Mouse (Mus musculus): ENCODE results near the gene Sstr5.

Sstr5 gene

DNA sequence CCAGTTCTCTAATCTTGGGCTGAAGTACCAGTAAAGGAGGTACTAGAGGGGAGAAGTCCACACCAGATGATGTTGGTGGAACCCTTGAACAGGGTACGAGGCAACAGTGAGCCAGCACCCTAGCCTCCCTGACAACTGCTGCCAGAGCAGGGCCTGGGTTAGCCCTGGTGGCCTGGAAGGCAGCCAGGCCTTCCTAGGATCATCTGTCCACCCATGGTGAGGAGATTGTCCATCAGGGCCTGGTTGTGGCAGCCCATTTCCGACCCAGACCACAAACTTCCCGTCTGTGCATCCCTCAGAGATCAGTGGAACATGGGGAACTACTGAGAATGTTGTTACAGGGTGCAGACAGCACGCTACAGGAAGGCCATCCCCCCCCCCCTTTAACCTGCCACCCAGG is 5.5 kb upstream of the Sstr5 start:
- no peak for TF ChIP-seq GATA4 (IDR thresholded peaks at IDR 0.05; ENCODE audit: insufficient replicate concordance, low read length)

DNA sequence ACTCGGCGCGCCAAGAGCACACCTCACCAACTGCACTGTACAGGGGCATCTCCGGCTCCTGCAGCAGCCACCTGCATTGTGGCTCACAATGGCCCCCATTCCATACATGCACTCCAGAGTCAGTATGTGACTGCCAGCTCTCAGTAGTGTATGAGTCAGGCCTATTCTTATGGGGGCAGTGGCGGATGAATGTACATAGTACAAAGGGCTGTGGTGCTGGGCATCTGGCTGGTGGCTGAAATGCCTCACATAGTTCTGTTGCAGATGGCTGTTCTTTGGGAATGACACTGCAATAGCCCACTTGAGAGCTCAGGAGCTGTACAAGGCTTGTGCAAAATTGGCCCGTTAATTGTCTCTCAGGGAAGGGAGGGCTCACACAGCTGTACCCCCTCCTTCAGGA is 15.0 kb downstream of the Sstr5 start:
- no peak for TF ChIP-seq GATA4 (IDR thresholded peaks at IDR 0.05; ENCODE audit: insufficient replicate concordance, low read length)

DNA sequence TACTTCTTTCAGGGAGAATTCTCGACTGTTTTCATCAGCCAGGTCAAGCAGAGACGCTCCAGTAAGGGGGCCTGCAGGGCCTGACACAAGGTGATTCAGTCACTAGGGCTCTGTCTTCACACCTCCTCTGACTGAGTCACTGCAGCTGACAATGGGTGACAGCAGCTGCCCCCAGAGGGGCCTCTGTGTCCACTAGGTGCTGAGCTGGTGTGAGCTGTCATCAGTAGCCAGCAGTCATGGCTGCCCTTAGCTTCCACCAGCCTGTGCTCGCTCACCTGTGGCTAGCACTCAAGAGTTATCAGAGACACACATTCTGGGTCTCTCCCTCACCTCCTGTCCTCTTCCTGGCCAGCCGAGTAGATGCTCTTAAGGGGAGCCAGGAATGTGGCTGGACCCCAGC is 16.3 kb downstream of the Sstr5 start:
- no peak for TF ChIP-seq GATA4 (IDR thresholded peaks at IDR 0.05; ENCODE audit: insufficient replicate concordance, low read length)

DNA sequence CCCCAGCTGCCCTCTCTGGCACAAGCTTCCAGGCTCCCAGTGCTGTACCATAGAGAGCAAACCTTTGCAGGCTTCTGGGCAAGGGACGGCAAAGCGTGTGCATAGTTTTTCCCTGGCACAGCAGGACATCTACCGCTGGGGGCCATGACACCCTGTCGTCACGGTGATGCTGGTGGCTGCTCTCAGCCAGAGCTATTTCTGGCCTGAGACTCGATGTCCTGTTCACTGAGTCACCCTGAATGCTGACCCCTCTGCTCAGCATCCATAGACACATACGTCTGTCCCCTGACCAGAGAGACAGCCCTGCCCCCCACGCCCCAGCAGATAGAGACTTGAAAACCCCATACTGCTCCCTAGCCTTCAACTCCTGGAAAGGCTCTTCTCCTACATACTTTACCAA is 16.9 kb downstream of the Sstr5 start:
- no peak for TF ChIP-seq GATA4 (IDR thresholded peaks at IDR 0.05; ENCODE audit: insufficient replicate concordance, low read length)

DNA sequence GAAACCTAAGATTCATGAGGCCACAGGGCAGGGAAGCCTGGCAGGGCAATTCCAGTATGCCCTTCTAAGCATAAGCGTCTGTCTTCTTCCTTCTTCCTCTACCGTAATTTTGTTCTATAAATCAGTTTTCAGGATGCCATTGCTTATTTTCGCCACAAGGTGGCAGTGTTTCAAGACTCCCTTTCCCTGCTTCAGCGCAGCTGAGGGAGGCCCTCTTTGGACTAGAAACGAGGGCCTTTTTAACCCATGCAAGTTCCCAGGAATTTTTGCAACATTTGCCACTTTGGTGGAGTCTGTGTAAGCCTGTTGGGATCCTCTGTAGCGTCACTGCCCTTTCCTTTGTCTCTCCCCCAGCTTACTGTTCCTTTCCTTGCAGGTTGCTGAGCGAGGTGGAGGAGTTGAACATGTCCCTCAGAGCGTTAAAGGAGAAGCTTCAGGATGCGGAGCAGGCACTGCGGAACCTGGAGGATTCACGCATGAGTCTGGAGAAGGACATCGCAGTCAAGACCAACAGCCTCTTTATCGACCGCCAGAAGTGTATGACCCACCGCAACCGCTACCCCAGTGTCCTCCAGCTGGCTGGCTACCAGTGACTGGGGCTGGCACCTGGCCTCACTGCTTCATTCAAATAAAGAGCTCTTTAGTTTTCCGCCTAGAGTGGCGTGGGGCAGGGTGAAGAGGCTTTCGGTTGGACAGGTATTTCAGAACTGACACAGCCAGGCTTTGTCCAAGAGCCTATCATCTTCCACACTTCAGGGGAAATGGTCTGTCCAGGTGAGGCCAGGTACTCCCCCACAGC is 20.9 kb downstream of the Sstr5 start:
- TF ChIP-seq GATA4 (IDR thresholded peaks at IDR 0.05; ENCODE audit: insufficient replicate concordance, low read length), result no peak

DNA sequence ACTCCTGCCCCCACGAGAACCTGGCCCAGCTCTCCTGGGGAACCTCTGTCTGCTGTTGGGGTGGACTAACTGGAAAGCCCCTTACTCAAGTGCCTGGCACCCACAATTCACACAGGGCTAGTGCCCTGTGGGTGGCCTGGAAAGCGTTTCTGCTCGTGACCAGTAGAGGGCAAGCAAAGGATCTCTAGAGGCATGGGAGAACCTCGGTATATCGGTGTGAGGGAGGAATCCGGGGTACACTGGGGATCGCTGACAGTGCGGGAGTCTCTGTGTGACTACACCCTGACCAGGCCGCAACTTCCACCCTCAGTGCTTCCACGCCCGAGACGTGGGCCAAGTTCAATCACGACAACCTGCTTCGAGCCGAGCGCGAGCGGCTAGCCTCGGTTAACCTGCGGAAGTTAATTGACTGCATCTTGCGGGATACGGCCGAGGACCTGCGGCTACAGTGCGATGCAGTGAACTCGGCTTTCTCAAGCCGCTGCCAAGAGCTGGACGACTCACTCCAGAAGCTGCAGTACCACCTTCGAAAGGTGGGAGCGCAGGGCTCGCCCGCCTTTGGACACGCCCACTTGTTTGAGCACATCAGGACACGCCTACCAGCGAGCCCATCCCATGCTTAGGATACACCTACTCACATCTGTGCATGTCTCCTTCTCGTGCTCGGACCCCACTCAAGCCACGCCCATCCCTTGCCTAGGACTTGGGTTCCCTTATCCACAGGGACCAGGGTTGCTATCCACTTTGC is 22.6 kb downstream of the Sstr5 start:
- TF ChIP-seq GATA4 (IDR thresholded peaks at IDR 0.05; ENCODE audit: insufficient replicate concordance, low read length), result no peak

DNA sequence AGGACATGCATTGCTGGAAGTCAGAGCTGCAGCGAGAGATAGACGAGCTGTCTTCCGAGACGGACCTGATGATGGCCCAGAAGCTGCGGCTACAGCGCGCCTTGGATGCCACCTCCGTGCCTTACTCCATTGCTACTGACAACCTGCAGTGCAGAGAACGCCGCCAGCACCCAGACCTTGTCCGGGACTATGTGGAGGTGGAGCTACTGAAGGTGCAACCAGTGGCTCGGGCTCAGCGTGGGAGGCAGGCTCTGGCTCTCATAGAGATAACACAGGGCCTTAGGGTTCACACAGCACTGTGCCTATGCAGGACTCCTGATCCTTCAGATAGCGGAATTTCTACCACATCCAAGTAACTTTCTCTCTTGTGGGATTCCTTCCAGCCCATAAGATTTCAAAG is 25.0 kb downstream of the Sstr5 start:
- no peak for TF ChIP-seq GATA4 (IDR thresholded peaks at IDR 0.05; ENCODE audit: insufficient replicate concordance, low read length)

DNA sequence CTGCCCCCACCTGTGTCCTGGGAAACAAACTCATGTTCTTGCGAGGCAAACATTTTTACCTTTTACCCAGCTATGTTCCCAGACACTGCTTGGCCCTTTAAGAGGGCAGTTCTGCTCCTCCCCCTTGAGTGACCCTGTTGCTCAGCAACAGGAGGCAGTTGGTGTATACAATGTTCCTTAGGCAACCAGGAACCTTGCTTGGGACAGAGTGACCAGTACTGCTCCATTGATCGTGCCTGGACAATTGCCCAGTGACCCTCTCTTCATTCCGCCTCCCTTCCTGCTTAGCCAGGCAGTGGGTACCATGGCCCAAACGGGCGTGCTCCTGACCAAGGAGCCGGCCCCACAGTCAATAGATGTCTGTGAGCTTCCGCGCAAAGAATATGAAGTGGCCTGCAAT is 25.7 kb downstream of the Sstr5 start:
- no peak for TF ChIP-seq GATA4 (IDR thresholded peaks at IDR 0.05; ENCODE audit: insufficient replicate concordance, low read length)

DNA sequence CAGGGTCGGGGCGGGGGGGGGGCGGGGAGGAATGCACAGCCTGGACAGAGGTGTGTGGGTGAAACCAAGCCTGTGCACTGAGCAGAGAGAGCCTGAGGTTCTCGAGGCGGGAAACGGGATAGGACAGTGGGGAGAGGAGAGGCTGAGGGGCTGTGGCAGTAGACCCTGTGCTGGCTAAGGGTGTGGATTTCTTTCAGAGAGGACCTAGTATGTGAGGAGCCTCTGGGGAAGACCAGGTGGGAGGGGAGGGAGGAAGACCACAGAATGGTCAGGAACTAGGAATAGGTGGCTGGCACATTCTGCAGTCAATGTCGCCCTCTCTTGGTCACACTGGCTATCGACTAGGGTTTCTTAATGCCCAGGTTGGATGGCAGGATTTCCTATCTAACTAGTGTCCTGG is 27.3 kb downstream of the Sstr5 start:
- no peak for TF ChIP-seq GATA4 (IDR thresholded peaks at IDR 0.05; ENCODE audit: insufficient replicate concordance, low read length)

DNA sequence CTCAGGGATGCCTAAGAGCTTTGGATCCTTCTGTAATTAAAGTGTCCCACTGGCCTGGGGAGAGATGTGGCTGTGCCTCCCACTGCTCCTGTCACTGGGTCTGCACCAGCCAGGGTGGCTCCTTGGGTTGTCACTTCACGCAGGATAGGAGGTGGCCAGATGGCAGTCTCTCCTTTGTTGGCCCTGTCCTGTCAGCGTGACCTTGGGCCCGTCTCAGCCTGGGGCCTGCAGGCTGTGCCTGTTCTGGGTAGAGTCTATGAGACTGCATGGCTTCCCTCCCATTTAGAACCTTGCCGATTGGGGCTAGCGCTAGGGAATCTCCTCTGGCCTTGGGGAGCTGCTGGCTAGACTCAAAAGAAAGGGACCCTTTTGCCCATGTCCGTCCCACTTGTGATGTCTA is 28.8 kb downstream of the Sstr5 start:
- no peak for TF ChIP-seq GATA4 (IDR thresholded peaks at IDR 0.05; ENCODE audit: insufficient replicate concordance, low read length)

DNA sequence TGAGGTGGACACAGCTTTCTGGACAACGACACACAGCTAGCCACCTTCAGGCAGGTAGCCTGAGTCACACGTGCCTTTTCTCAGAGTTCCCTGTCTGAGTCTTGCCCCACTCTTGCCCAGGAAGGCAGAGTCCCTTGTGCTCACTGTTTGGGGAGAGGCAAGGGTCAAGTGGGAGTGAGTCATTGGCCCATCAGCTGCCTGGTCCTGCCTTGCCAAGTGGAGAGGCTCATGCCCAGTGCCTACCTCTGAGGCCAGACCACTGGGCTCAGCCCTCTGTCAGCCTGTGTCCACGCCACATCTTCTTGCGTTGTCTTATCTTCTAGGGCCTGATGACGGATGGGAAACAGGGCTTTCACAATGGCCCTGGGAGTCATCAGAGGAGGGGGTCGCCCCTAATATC is 29.3 kb downstream of the Sstr5 start:
- no peak for TF ChIP-seq GATA4 (IDR thresholded peaks at IDR 0.05; ENCODE audit: insufficient replicate concordance, low read length)

DNA sequence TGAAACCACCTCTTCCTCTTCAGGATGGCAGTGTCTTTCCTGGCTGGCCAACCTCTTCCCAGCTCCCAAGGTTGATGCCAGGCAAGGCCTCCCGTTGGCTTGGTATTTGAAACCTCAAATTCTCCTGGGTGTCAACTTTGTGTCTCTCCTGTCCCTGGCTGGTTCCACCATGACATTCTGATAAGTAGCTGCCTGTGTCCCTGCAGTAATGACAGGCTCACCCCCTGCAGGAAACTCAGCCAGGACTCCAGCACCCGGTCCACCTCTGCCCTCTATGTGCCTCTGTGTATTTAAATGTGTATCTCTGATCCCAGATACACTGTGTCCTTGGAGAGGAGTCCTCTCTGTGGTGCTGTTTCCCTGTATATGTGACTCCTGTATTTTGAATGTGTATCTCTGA is 30.8 kb downstream of the Sstr5 start:
- no peak for TF ChIP-seq GATA4 (IDR thresholded peaks at IDR 0.05; ENCODE audit: insufficient replicate concordance, low read length)

DNA sequence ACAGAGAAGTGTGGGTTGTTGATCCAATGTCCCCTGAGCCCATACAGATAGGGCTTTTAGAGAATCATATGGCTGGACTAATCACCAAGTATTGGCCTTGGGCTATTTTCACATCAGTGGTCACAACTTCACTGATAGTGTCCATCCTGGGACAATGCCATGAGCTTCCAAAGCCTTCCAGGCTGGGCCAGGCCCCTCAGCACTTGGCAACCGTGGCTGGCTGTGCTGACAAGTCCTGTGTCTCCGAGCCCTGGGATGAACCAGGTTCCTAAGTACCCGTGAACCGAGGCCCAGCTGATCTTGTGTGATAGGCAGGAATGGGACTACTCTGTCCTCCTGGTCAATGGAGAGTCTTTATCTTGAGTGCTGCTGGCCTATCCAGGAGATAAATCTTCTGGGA is 33.0 kb downstream of the Sstr5 start:
- TF ChIP-seq GATA4 (IDR thresholded peaks at IDR 0.05; ENCODE audit: insufficient replicate concordance, low read length), result no peak

DNA sequence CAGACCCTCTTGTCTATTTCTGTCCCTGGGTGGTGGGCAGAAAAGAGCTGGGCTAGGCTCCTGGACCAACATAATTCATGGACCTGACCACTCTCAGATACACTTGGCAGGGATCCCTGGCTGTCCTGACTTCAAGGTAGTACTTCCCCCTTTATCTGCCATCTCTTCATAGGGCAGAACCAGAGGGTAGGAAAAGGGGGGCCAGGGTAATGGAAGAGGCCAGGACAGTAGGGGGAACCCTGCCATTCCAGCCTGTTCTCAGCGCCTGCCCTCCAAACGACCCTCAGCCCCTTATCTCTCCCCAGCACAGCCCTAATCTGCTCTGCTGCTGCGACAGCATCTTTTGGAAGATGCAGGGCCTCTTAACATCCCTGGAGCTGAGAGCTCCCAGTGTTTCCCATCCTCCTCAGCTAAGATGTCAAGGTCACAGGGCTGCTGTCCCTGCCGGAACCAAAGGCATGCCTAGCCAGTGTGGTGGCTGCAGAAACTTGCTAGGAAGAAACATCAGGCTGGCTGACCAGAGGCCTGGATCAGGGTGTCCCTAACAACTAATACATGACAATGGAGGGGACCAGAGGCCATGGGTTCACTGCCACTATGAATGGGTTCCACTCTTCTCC is 33.7 kb downstream of the Sstr5 start:
- no peak for TF ChIP-seq GATA4 (IDR thresholded peaks at IDR 0.05; ENCODE audit: insufficient replicate concordance, low read length)

DNA sequence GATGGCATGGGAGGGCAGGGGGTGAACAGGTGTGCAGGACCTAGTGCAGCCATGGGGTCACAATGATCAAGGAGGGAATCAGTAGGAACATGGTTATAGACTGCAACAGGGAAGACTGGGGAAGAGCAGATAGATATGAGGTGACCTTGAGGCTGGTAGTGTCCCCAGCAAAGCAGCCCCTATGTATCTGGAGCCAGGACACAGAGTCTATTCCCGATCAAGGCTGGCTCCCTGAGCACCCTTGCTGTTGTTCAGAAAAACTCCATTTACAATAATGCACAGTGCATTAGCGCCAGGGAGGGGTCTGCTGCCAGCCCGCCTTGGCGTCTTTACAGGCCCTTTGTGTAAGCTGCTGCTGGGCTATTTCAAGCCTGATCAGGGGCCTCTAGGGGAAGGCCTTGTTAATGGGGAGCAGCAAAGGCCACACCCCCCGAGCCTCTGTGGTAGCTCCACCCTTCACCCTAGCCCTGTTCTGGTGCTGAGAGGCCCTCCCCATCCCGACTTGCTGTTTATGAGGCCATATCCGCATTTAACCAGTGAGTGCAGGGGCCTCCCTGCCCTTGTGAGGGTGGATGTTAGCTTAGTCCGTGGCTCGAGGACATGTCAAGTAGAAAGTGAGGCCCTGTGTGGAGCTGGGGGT is 34.7 kb downstream of the Sstr5 start:
- TF ChIP-seq GATA4 (IDR thresholded peaks at IDR 0.05; ENCODE audit: insufficient replicate concordance, low read length), result no peak

DNA sequence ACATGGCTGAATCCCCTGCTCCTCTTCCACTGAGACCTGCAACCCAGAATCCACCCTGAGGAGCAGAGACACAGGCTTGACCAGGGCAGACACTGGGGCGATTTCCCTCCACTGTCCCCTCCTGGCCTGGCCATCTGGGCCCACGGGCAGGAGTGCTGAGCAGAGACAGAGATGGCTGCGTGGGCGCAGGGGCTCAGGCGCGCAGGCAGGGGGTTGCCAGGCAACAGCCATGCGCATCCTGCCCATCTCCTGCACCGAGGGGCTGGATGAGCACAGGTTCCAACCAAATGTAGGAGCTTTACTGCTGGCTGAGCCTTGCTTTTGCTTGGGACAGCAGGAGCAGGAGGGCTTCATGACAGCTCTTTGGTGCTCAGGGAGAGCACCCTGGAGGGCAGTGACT is 40.5 kb downstream of the Sstr5 start:
- no peak for TF ChIP-seq GATA4 (IDR thresholded peaks at IDR 0.05; ENCODE audit: insufficient replicate concordance, low read length)

All from liver, adult (tissue).